Mouse (Mus musculus) gastrocnemius, postnatal 36 days (tissue): ENCODE results near the gene Mamdc4. TPM values are rescaled to one million over a fixed set of nuclear protein-coding genes. Genes with fewer than 3 reads are reported as not detected.
"Not testable (repeated sequence)": the region's sequence is repeated elsewhere in the genome, so short reads cannot be mapped to it uniquely, and the experiment has no call there.

ENCODE experiments used
- DNase-seq, 2 experiments: peaks; one replicate each; pipeline ENCODE4 v3.0.0; 2022
- intact Hi-C: fragments of 180-260 bp; cut with DNase I; formaldehyde crosslinking; loops from one replicate; pipeline ENCODE4 v1.15.1; 2025
- total RNA-seq, 2 experiments: library from RNA; stranded (reverse); gene quantifications; 2 replicates each; pipeline ENCODE4 v1.2.3; 2021

Mamdc4 gene
- total RNA-seq, 2 experiments from 2014 or later = 0.74 to 4.7 TPM

DNA sequence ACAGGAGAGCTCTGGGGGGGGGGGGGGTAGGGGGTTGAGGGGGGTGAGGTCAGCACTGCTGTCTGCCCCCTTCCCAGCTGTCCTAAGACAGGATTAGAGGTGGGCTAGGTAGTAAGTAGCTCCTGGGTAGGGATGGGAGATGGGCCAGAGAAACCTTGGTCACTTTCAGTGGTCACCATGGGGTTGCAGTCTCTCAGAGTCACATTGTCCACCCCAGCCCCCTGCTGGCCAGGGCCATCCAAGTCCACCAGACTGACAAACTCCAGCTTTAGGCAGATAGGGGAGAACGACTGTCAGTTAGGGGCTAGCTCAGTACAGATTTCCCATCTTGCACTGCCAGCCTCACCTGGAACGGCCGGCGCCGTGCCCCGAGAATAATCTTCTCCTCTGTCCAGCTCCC is 8.1 kb downstream of the Mamdc4 start:
- intact Hi-C loops = no loop called here
- DNase-seq = peak in 1 of 2 experiments; percentile 10

DNA sequence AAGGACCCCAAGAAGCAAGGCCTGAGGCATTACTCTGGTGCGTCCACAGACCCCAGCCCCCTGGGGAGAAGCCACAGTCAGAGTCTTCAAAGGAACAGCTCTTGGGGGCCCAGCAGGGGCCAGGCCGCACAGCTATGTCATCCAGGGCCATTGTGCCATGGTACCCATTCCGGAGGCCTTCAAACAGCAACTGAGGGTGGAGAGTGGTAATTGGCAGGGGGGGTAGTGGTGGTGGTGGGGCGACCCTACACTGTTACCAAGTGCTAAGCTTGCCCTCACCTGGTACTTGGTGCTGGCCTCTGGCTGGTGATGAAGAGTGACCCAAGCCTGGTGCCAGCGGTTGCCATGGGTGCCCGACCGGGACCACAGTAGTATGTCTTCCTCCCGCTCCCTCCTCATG is 8.9 kb downstream of the Mamdc4 start:
- DNase-seq = no peak
- intact Hi-C loops = no loop called here

DNA sequence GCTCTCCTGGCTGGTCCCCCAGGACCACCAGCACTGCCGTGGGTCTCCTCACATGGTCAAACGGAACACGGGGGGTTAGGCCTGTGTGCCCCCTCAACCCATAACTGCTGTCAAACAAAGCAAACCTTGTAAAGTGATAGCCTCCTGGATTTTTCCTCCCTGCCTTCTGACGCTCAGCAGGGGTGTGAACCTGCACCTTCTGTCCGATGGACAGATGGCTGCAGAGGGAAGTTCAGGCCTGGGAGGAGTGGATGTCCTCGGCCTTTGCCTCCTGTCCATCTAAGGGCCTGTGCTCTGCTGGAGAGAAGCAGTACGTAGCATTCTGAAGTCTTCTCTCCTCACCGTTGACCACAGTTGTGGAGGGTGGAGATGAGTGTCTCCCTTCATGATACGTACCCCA is 12.7 kb downstream of the Mamdc4 start:
- intact Hi-C loops = no loop called here
- DNase-seq = no peak

DNA sequence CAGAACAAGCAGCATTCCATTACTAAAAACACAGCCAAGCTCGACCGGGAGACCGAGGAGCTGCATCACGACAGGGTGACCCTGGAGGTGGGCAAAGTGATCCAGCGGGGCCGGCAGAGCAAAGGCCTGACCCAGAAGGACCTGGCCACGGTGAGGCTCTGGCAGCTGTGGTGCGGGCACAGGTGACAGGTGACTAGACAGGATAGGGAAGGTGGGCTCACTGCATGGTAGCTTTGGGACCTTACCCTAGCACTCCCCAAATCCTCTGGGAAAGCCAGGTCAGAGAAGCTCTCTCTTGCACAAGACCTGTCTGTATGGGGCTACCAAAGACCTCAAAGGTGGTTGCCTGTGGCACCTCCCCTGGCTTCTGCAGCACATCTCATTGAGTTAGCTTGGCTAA is 14.1 kb downstream of the Mamdc4 start:
- no peak for DNase-seq
- intact Hi-C loops = no loop called here

DNA sequence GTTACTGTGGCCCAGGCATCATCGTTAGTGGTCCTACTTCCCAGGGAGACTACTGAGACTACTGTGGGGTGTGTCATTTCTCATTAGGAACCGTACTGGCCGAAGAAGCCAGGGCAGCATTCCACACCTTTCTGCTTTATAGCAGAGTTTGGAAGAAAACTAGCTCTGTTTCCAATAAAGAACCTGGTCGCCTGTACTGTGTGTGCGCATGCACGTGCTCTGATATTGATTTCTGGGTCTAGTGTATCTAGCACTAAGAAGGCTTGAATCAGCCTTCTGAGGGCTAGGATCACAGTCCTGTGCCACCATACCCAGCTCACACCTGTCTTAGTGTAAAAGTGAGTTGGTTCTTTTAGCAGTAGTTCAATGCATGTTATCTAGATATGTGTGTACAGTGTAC is 15.9 kb downstream of the Mamdc4 start:
- intact Hi-C loops = no loop called here
- DNase-seq = no peak

DNA sequence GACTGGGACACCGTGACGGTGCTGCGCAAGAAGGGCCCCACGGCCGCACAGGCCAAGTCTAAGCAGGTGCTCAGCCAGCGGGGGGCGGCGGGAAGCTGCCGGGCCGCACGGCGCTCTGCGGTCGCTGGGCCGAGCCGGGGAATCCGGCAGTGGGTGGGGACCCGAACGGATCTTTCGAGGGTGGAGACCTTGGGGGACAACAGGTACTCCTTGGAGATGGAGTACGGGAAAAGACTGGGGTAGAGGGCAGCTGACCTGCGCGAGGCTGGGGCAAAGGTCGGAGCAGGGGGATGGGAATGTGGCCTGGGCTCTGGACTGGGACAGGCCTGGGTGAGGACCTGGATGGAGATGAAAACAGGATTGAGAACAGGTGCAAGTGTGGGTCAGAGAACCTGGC is 16.7 kb downstream of the Mamdc4 start:
- no peak for DNase-seq
- intact Hi-C loops = no loop called here

DNA sequence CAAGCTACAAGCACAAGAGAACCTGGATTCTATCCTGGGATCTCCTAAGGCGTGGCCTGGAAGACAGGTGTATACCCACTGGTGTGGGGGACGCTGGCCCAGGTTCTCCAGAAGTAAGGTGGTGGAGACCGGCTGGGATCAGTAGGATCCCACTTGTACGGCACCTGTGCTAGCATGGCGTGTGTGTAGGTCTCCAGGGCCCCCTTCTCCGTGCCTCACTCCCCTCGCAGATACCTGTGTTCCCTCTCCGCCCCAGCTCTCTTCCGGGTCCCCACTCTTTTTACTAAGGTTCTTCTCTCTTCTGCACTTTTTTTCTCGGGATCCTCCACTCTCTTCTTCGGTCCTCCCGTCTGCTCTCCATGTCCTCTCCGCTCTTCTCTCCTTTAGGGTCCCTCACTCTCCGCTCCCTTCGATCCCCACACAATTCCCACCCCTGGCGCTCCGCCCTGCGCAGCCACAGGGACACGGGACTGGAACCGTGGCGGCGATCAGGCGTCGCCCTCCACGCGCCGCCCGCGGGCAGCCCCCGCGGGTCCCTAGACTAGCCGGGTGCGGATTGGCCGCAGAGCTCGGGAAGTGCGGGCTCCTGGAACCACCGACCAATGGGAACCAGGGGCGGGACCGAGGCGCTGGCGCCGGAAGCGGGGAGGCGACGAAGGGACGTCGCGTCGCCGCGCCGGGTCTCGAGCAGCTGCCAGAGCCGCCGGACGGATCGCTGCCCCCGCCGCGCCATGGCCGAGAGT is 17.3 kb downstream of the Mamdc4 start, which contains the start of gene Edf1:
Gene Edf1 (plus strand): TSS at position 627 of the 743 bp plus-strand sequence.
- intact Hi-C loops = no loop called here
- peak; percentile 90 to 94 for DNase-seq

DNA sequence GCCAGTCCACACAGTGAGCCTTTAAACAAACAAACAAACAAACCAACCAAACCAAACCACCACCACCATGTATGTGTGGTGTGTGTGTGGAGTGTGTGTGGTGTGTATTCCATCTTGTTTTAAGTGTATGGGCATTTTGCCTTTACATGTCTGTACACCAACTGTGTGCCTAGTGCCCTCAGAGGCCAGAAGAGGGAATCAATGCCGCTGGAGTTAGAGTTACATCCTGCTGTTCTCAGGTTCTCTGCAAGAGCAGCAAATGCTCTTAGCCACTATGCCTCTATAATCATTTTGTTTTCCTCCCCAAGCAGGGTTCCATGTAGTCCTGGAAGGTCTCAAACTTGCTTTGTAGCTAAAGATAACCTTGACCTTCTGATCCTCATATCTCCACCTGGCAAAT is 18.3 kb downstream of the Mamdc4 start:
- intact Hi-C loops = no loop called here
- no peak for DNase-seq

DNA sequence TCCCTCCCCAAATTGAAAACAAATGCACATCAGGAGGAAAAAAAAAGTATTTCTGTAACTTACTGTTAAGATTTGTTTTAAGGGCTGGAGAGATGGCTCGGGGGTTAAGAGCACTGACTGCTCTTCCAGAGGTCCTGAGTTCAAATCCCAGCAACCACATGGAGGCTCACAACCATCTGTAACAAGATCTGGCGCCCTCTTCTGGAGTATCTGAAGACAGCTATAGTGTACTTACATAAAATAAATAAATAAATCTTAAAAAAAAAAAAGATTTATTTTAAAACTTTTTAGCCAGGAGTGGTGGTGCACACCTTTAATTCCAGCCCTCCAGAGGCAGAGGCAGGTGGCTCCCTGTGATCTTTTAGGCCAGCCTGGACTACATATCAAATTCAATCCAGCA is 19.2 kb downstream of the Mamdc4 start:
- intact Hi-C loops, DNase-seq: not testable (repeated sequence)

DNA sequence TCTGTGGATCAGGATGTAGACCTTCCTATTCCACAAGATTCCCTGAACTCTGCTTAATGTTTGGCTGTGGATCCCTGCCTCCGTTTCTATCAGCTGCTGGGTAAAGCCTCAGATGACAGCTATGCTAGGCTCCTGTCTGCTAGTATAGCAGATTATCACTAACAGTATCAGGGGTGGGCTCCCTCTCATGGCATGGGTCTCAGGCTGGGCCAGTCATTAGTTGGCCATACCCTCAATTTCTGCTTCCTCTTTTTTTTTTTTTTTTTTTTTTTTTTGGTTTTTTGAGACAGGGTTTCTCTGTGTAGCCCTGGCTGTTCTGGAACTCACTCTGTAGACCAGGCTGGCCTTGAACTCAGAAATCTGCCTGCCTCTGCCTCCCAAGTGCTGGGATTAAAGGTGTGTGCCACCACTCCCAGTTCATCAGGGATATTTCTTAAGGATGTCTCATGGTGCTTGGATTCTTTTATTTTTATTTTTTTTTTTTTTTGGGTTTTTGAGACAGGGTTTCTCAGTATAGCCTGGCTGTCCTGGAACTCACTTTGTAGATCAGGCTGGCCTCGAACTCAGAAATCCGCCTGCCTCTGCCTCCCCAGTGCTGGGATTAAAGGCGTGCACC is 21.4 kb downstream of the Mamdc4 start:
- DNase-seq, intact Hi-C loops: not testable (repeated sequence)

DNA sequence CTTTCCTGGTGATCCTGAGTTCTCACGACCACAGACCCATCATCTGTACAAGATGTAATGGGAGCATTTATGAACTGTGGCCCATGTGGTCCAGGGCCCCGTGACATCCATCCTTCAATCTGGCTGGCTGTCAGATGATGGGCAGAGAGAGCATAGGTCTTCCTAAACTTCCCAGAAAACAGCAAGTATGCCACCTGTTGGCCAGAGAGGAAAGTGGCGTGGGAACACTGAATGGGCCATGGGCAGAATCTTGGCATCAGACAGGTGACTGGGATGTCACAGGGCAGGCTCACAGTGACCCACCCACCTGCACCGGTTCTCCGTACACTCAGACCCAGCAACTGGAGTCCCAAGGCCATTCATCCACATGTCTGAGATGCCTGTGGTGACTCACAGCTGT is 23.5 kb downstream of the Mamdc4 start:
- DNase-seq = peak in 1 of 2 experiments; percentile 16
- intact Hi-C loops = loop anchor here (1.0 to 2.0 kb wide), 2 partner anchors 41 to 128 kb away; partner anchors contain the start of gene Fut7

DNA sequence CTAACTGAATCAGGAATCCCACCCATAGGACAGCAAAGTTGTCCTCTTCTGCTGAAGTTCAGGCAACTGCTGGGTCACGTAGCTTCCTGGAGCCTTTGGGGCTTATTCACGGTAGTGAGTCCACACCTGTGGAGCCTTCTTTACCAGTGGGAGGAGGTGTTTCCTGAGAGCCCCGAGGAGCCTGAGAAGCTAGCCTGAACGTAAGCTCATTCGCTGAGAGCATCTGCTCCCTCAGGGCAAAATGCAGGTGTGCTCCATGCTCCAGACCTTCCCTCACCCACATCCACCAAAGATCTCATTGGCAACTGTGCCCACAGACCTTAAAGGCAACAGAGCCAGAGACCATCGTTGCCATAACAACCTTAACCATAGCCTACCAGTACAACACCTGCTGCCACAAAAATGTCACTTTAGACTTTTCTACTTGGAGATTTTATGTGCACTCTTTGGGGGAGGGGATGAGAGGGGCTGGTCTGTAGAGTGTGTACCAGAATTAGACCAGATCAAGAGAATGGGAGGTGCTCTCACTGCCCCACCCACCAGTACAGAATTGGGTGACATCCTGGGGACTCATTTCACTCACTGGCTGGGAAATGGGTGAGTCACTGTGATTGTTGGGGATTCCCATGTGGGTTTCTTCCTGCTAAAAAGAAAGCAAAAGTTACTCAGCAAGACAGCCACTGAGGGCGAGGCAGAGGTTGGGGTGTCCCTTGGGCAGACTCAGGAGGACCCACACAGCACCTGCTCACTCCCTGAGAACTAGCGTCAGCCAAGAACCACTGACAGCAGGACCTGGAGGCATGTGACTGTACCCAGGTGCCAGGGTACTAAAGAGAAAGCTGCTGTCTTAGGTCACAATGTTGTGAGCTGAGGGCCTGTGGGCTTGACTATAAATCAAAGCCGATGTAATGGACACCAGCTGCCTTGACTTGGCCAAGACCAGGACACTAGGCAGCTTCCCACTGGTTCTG is 25.3 kb downstream of the Mamdc4 start:
- DNase-seq = peak in 1 of 2 experiments; percentile 10
- intact Hi-C loops = no loop called here

DNA sequence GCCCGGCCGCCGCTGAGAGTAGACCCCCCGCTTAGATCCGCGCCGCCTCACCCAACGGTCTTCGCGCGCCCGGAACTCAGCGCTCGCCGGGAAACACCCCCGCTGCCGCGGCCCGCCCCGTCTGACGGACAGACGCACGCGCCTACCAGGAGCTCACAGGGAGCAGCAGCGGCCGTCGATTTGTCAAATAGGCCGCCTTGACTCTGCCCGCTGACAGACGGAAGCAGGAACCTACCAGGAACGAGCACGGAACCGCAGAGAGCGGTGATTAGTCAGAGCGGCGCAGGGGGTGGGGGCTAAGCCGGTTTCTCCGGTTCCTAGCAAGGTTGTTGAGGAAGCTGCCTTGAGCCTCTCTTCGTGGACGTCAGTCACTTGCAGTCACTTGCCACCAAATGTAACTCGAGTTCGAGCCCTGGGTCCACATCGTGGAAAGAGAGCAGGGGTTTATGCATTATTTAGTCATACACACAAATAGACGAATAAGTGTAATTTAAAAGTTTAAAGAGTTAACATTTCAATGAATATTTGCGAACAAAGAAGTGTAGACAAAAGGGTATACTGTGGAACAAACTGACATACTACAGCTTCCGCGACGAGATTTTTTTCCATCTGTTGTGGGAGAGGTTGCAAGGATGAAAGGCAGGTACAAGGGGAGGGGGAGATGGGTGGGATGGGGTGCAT is 27.7 kb downstream of the Mamdc4 start, which contains the start of gene Traf2:
Gene Traf2 (minus strand): TSS at position 130 of the 681 bp plus-strand sequence.
- intact Hi-C loops = no loop called here
- peak; percentile 97 to 99 for DNase-seq

DNA sequence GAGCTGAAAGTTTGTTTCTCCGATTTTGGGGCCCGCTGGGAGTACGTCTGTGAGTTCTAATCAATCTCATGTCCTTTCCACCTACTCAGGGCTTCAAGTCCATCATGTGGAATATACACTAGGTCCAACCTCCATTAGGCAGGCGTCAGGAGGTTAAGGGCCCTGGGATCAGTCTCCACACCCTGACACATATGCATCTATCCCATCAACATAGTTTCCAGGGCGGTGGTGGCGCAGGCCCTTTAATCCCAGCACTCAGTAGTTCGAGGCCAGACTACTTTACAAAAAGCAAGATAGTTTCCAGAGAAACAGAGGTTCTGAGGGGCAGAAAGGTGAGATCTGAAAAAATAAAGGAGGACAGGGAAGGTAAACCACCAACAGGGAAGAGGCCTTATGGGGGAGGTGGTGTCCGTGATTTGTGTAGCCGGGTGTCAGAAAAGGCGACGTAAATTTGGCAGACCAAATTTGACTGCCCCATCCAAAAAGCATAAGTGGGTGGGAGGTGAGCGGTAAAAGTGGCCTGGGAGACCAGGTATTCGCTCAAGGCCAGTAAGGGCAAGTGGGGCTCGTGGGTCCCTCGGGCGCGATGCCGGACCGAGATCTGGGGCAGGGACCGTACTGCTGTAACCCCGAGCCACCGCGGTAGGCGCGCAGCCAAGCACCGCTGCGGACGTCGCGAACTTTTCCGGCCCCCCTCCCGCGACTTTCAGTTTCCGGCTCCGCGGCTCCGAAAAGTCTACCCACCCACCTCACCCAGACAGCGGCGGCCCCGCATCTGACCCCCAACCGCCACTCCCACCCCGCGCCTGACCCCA is 28.4 kb downstream of the Mamdc4 start:
- intact Hi-C loops = no loop called here
- peak in 1 of 2 experiments; percentile 65 for DNase-seq

DNA sequence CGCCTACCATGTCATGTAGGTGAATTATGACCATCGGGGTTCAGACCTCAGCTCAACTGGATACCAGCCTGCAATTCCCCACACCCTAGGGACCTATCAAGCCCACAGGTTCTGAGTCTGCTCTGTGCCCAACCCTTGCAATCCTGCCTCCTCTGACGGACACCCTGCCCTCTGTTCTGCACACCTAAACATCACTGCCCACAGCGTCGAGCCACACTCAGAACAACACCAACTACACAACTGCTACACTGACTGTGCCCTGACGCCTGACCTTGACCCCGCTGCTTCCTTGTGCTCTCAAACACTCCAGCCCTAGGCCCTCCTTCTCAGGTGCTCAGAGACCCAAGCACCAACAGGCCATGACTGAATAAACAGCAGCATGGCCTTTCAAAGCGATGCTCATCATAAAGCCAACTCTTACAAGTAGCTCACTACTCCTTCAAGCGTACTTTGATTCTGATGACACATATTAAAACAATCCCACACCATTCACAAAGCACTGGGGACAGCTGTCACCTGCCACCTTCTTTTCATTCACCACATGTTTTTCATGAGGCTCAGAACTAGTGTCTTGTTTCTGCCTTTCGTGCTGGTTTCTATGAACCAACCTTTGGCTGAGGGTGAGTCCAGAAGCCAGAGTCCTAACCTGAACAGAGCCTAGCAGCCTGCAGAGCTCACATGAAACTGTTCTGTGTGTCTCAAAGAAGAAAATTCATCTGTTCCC is 32.8 kb downstream of the Mamdc4 start:
- intact Hi-C loops = no loop called here
- no peak for DNase-seq

DNA sequence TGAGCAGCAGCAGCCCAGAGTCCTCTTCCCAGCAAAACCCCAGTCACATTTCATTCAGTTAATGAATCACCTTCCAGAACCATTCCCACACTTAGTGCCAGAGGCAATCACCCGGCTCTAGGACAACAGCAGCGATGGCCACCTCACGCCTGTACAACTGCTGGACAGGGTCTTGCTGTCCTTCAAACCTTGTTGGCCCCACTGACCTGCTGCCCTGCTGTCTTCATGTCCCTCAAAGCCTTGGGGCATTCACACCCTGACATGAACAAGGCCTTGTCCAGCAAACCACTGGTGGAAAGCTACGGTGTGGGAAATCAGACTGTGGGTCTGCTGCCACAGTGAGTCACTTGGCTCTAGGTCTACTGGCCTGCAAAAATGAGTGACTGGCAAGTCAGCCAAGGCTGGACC is 34.1 kb downstream of the Mamdc4 start:
- intact Hi-C loops = no loop called here
- no peak for DNase-seq

DNA sequence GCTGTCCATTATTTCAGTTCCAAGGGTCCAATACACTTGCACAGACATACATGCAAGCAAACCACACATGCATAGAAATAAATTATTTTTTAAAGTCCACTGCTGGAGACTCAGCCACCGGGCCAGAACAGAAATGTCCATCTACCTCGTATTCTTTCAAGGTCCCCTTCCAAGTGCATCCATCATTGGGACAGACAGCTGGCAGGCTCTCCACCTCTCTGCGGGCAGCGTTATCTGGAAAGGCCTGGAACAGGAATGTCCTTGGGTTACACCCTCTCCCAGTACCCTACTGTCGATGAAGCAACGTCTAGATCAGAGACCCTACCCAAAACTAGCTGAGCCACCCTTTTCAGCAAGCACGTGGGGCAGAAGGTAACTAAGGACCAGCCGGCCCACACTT is 38.1 kb downstream of the Mamdc4 start:
- DNase-seq = no peak

DNA sequence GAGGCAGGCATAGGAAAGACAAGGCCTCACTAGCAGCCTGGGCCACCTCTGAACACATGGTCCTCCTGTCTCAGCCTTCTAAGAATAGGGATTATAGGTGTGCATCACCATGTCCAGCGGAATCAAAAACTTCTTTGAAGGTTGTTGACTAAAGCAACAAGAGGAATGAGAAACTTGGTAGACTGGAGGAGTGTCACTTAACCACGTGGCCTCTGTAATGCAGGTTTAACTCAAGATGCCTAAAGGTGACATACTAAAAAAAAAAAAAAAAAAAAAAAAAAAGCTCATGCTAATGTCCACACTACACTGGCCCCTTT is 39.8 kb downstream of the Mamdc4 start:
- DNase-seq = no peak
- intact Hi-C loops = no loop called here

More for the DNA sequence above, 38.1 kb downstream of the Mamdc4 start:
- intact Hi-C loops = no loop called here
